Mouse (Mus musculus) adrenal gland, adult 18-20 months (tissue): ENCODE measurements at regions not wholly inside any gene's neighbourhood (a gene's known extent, or its start where the extent isn't known, plus 50 kb on each side); places are given as distances from the start of the nearest gene placed in this dataset.

Experiments
- DNase-seq, 2 experiments: peaks; one replicate each; pipeline ENCODE4 v3.0.0; 2021 to 2022; ENCODE audit warnings: low spot score in 2 of 2

DNA sequence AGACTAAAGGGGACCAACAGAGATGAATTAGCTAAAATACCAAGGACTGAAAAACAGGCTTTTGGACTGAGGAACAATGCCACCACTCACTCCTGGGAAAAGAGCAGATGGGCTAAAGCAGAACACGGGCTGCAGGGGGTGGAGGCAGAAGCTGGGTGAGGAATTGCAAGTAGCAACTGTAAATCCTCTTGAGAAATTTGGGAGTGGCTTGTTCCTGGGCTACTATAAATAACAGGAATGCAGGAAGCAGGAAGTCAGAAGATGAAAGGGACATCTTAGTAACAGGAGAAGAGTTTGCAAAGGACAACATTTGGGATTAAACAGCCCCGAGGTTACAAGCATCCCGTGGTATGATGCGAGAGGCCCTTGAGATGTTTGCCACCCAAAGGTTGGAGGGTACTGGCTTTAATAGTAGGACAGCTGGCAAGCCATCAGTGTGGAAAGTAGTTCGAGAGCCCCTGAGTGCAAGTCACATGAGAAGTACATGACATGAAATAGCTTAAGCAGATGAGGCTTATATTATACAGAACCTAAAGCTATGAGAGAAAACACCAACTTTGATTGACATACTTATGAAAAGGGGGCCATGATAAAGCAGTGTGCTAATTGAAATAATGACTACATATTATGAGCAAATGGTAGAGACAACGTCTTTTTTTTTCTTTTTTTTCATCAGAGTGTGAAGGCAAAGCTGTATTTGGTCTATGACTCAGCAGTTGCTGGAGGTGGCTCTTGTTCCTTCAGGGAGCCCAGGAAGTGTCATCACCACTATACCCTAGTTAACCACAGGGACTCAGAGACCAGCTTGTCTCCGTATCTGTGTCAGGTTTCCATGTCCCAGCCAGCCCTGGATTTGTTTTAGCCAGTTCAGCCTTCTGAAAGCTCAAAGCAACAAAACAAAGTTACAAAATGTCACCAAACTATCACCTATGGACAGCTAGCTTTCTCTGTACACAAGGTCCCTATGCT, 357.6 kb upstream of the Acvr2a start:
- DNase-seq, result no peak

- DNase-seq, result no peak
Measured at GRCm38 (mm10) chr2:48457117-48457516, 356.8 kb upstream of the Acvr2a start.

DNA sequence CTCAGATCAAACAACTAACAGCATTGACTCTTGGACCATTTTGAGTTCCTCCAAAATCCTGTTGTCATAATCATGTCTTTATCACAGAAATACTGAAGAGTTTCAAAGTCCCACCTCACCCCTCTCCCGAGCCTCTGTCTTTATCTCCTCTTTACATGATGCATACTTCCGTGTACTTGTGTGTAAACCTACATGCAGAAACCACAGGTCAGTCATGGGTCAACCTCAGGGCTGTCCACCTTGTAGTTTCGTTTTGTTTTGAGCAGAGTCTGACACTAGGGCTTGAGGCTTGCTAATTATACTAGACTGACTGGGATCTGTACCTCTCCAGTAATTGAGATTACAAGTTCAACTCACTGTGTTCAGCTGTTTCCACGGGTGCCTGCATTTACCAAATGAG, 348.4 kb upstream of the Acvr2a start:
- DNase-seq, result no peak

DNA sequence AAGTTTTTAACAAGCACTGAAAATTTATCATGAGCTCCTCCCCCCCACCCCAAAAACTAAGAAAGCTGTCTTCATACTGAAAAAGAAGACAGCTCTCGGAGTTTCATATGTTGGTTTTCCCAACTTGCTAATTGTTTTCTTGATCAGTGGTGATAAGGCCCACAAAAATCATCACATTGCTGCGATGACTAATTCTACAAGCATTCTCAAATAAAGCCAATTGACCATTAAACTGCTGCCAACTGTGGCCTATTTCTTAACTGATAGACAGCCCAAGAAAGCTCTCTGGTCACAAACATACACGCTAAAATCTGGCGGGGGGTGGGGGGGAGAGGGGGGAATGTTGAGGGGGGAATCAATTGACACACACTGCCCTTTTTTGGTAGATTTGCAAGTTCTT, 345.0 kb upstream of the Acvr2a start:
- no peak for DNase-seq

GRCm38 (mm10) chr2:48469357-48469756, 344.6 kb upstream of the Acvr2a start:
- DNase-seq, result no peak

DNA sequence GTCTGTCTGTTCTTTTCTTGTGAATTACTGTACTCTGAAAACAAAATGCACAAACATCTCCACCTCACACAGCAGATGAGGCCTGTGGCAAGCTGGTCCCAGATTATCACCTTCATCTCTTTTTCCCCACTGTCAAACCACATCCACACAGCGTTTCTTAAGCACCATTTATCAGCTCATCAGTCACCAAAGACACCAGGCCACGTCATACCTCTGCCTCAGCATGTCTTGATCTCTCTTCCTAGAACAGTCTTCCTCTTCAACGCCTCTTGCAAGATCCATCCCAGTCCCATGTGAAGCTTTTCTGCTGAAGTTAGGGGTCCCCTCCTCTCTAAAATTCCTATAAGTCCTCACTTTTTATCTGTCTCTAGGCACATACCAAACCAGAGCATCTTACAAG, 340.8 kb upstream of the Acvr2a start:
- no peak for DNase-seq

DNA sequence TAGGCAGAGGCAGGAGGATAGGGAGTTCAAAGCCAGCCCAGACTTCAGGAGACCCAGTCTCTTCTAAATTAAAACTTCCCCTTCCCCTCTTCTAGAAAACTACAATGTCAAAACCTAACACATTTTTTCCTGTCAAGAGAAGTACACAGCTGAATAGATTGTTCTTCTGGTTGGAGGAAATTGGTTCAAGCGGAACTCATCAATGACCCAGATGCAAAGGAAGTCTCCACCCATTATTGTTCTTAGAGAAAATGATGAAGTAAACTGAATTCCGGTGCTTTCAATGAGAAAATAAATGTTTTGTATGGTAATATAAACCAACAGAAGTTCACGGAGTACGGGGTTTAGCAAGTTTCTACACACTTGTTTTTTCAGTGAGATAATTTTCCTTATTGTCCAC, 339.3 kb upstream of the Acvr2a start:
- no peak for DNase-seq

GRCm38 (mm10) chr2:48476777-48477176, 337.1 kb upstream of the Acvr2a start:
- DNase-seq, result no peak

GRCm38 (mm10) chr2:48477336-48477735, 336.6 kb upstream of the Acvr2a start:
- no peak for DNase-seq

DNA sequence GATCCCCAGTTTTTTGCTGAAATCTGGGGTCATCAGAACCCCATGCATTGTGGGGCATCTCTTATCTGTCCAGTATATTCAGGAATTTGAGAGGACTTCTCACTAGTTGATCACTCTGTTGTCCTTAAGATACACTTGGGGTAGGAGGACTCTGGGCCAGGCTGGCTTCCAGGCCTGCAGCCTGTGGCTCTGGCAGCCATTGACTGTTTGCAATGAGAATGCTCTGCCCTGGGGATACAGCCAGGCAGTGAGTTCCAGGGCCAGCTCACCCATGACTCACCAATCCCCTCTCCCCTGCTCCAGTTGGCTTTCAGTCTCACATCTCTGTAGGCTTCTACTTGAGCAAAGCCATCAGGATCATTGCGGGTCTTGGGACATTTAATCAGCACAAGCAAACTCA, 334.3 kb upstream of the Acvr2a start:
- DNase-seq, result no peak

- no peak for DNase-seq
Measured at GRCm38 (mm10) chr2:48480428-48481191, 333.3 kb upstream of the Acvr2a start.

DNA sequence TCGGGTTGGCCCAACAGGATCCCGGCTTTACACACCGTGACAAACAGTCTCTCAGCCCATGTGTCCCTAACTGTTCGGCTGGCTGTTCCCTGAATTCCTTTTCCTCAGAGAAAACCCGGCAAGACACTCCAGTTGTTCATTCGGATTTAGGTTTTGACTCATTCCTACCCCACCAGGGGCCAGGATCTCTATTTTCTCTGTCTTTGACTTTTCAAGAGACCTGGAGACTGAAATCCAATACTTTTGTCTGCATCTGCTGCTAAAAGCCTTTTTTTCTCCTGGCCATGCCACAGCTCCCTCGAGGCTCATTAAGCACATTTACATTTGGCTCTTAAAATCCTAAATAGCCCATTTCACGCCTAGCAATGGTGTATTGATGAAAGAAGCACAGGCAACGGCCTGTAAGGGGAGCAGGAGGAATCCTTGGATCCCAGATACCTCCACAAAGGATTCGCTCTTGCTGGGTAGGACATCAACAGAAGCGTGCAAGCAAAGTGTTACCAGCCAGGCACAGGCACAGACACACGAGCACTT, 332.6 kb upstream of the Acvr2a start:
- DNase-seq, result no peak

- no peak for DNase-seq
Measured at GRCm38 (mm10) chr2:48493574-48493973, 320.3 kb upstream of the Acvr2a start.

GRCm38 (mm10) chr2:48494065-48494464, 319.8 kb upstream of the Acvr2a start:
- DNase-seq, result no peak

GRCm38 (mm10) chr2:48494632-48495031, 319.3 kb upstream of the Acvr2a start:
- no peak for DNase-seq

GRCm38 (mm10) chr2:48498047-48498723, 315.7 kb upstream of the Acvr2a start:
- DNase-seq, result no peak

DNA sequence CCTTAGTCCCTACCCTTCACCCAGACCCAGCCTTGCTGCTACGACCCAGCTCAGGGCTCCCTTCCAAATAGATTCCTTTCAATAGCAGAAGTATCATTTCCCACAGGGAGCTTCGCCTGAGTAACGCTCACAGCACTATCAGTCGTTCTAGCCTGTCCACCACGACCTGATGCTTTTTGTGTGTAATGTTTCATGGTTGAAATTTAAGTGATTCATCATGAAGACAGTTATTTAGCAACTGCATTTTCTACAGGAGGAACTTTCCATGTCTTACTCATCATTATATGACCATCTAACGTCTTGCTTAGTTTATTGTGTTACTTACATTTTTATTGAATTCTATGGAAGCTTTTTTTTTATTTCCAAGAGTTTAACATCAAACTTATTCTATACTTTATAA, 314.5 kb upstream of the Acvr2a start:
- no peak for DNase-seq

DNA sequence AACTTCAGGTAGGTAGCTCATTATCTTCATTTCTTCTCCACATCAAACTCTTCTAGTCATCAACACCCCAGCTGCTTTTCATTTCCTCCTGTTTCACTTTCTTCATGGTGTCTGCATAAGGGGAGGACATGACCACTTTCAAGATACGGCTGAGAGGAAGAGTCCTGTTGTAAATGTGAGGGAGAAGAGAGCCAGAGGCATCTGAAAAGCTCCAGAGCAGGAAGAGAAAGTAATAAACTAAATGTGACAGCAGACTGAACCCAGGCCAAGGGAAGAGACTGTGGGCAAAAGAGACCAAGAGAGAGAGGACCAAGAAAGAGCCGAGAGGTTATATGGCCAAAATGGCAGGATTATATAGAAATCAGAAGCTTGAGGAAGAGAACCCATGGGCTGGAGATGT, 312.5 kb upstream of the Acvr2a start:
- no peak for DNase-seq

GRCm38 (mm10) chr2:48513848-48514247, 300.1 kb upstream of the Acvr2a start:
- no peak for DNase-seq

DNA sequence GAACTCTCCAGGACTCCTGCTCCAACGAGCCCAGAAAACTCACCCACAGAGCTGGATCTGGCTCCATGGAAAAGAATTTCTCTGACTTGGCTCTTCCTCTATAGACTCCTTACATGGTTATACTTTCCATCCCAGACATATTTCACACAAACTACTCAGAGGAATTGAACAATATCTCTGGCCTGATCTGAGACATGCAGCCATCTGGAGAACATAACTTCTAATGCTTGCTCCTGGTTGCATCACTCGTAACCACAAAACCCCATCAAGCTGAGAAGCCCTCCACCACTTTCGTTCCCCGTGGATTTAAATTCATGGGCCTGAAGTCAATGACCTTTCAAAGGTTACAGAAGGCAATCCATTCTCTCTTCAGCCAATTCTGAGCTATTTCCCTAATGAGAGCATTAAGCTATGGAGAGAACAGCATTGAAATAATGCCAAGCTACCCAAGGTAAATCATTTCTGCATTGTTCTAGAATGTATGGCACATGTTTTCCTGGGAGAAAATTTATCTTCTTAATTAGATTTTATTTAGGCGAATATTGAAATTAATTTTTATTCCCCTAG, 294.0 kb upstream of the Acvr2a start:
- no peak for DNase-seq

DNA sequence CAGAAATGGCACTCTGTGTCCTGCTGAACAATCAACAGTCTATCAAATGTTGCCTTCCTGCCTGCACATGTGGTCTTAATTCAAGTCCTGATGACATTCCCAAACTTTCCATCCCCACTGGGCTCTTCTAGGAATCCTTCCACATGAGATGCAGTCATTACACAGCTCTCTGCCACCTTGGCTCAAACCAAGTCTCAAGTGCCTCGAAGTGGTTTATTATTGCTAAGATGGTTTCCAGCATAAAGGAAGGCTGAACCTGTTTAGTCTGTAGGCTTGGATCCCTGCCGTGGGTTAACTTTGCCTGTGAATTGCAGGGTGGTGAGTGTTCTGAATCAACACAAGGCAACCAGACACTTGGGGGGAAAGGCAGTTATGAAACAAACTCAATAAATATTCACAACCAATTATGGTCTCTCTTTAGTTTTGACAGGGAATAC, 293.4 kb upstream of the Acvr2a start:
- no peak for DNase-seq
